Mouse (Mus musculus) lung, postnatal 25 days (tissue): Measurements from ENCODE around the gene Fam50b.

Experiments
- DNase-seq: peaks from one replicate; pipeline ENCODE4 v3.0.0; 2022; ENCODE audit warnings: low spot score

Fam50b gene

GRCm38 (mm10) chr13:34734686-34735085 lies at the start of gene Fam50b:
Gene Fam50b, plus strand, starts transcription at chr13:34734850.
- DNase-seq: no peak

- DNase-seq: no peak
Observed at GRCm38 (mm10) chr13:34685008-34685765, 49.5 kb upstream of the Fam50b start.

- DNase-seq: no peak
Observed at GRCm38 (mm10) chr13:34691049-34691448, 43.6 kb upstream of the Fam50b start.

- no peak for DNase-seq
Observed at GRCm38 (mm10) chr13:34693111-34693510, 41.5 kb upstream of the Fam50b start.

GRCm38 (mm10) chr13:34696734-34697332 lies 37.8 kb upstream of the Fam50b start:
- peak; percentile 38 for DNase-seq

- no peak for DNase-seq
Observed at GRCm38 (mm10) chr13:34700091-34700490, 34.6 kb upstream of the Fam50b start.

- no peak for DNase-seq
Observed at GRCm38 (mm10) chr13:34700630-34701029, 34.0 kb upstream of the Fam50b start.

- DNase-seq: no peak
Observed at GRCm38 (mm10) chr13:34703301-34703700, 31.3 kb upstream of the Fam50b start.

GRCm38 (mm10) chr13:34703795-34704194 lies 30.9 kb upstream of the Fam50b start:
- no peak for DNase-seq

GRCm38 (mm10) chr13:34704835-34705234 lies 29.8 kb upstream of the Fam50b start:
- DNase-seq: no peak

- DNase-seq: peak; percentile 98
Observed at GRCm38 (mm10) chr13:34708955-34709354, 25.7 kb upstream of the Fam50b start.

GRCm38 (mm10) chr13:34709566-34709965 lies 25.1 kb upstream of the Fam50b start:
- peak; percentile 58 for DNase-seq

GRCm38 (mm10) chr13:34711410-34711809 lies 23.2 kb upstream of the Fam50b start:
- no peak for DNase-seq

- DNase-seq: peak; percentile 44
Observed at GRCm38 (mm10) chr13:34712881-34713280, 21.8 kb upstream of the Fam50b start.

GRCm38 (mm10) chr13:34715437-34715838 lies 19.2 kb upstream of the Fam50b start:
- peak; percentile 57 for DNase-seq

- DNase-seq: no peak
Observed at GRCm38 (mm10) chr13:34724831-34725592, 9.6 kb upstream of the Fam50b start.

GRCm38 (mm10) chr13:34725800-34726476 lies 8.7 kb upstream of the Fam50b start:
- DNase-seq: peak; percentile 93

GRCm38 (mm10) chr13:34726477-34726805 lies 8.2 kb upstream of the Fam50b start:
- DNase-seq: no peak

- DNase-seq: no peak
Observed at GRCm38 (mm10) chr13:34727060-34727459, 7.6 kb upstream of the Fam50b start.

GRCm38 (mm10) chr13:34731551-34731950 lies 3.1 kb upstream of the Fam50b start:
- DNase-seq: no peak

GRCm38 (mm10) chr13:34733780-34734179 lies 870 bp upstream of the Fam50b start:
- no peak for DNase-seq

GRCm38 (mm10) chr13:34737968-34738698 lies 3.5 kb downstream of the Fam50b start:
- DNase-seq: no peak
